Mouse (Mus musculus) right cerebral cortex, adult 2 months (tissue): ENCODE results near the gene Got2.
A peak's percentile ranks its signal among the peaks of the same experiment; 100 is the strongest.

ENCODE experiments used
- DNase-seq, 2 experiments: peaks; one replicate each; pipeline ENCODE4 v3.0.0; 2021 to 2022; ENCODE audit warnings: low spot score in 2 of 2

Gene Got2

DNA sequence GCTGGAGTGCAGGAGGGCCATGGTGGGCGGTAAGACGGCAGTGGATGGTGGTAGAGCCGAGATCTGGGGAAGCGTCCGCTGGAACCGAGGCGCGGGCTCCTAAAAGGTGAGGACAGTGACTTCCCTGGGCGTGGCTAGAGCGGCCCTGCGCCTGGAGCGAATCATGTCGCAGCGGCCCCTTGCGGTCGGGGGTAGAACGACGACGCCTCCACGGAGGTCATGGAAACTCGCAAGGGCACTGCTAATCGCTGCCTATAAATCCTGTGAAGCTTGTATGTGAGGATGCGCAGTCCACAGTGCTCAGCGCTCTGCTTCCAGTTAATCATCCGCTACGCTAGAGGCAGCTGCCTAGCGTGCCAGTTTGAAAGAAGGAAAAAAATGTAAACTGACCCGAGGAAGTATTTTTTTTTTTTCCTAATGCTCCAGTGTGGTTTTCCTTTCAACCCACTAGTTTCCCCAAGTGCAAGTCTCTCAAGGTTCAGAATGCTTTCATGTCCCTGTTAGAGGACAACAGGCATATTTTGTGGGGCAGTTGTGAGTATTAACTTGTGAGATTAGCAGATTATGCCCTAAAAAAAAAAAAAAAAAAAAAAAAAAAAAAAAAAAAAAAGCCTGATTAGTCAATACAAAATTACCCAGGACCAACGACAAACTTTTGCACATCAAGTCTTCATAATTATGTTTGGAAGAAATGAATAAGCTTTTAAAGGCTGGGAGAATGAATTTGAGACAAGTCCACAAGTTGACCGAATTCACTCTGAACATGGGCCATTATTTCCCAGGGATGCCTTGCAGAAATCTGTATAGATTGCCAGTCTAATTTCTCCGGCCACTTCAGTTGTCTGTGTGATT lies at the start of gene Got2:
Got2 (minus strand) TSS at position 263 of the 852 bp plus-strand sequence.
- peak; percentile 87 to 90 for DNase-seq

DNA sequence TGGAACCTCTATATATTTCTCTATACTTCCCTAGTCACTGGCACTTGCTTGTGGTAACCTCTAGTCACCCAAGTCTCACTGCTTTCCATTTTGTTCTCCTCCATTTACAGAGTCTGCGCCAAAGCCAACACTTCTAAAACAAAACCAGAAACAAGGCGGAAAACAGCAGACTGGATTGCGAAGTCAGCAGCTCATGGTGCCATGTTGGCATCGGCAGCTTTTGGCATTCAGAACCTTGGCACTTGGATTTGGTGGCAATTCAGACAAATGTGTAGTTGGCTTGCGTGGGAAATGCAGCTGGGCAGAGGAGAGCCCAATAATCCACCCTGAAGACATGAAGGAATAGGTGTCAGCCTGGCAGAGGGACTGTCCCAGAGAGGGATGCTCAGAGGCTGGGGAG lies 44.5 kb upstream of the Got2 start:
- DNase-seq = no peak

DNA sequence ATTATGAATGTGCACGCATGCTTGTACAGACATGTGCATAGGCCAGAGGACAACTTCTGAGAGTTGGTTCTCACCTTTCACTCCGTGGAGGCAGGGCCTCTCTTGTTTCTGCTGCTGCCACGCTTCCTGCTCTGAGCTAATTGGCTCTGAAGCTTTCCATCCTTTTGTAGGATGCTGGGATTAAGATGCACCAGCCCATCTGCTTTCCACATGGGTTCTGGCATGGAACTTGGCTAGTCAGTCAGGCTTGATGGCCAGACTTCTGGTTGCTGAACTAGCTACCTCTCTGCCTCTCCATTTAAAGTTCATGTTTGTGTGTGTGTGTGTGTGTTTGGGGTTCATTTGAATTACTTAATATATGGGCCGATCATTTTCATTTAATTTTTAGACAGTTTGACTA lies 41.5 kb upstream of the Got2 start:
- no peak for DNase-seq

DNA sequence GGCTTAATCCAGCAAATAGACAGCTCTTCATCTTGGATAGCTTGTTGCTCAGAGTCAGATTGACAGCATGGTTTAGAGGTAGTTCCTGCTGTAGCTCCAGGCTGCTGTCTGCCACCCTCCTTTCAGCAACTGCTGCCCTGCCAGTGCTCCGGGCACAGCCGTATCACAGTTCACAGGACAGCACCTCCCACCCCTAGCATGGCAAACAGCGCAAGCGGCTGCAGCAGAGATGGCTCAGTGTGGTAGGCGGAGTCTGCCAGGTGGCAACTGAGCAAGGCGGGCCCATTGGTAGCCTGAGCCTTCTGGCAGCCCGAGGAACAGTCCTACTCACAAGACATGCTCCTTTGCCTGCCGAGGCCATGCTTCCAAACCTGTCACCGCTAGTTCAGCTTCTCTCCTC lies 27.8 kb upstream of the Got2 start:
- peak in 1 of 2 experiments; percentile 3 for DNase-seq

DNA sequence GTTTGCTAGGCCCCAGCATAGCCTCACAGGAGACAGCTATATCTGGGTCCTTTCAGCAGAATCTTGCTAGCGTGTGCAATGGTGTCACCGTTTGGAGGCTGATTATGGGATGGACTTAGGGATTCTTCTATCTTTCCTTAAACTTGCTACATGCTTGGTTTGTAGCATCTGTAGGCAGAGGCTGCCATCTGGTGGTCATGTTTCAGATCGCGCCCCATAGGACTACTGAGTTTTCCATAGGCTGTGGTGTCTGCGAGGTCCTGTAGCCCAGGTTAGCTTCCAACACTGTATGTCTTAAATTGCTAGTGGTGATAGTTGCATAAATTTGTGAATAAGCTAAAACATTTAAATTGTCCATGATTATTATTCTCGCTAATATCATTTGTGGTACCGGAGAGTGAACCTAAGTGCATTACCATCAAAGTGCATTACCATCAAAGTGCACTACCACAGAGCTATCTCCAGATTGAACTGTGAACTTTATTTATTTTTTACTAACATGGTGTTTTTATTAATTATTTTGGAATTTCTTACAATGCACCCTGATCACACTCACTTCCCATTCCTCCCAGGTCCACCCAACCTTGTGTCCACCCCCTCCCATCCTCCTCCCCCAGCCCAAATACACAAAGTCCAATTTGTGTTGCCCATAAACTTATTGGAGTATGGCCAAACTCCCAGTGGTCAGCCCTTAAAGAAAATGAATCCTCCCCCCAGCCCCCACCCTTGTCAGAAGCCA lies 26.7 kb upstream of the Got2 start:
- peak; percentile 93 for DNase-seq

DNA sequence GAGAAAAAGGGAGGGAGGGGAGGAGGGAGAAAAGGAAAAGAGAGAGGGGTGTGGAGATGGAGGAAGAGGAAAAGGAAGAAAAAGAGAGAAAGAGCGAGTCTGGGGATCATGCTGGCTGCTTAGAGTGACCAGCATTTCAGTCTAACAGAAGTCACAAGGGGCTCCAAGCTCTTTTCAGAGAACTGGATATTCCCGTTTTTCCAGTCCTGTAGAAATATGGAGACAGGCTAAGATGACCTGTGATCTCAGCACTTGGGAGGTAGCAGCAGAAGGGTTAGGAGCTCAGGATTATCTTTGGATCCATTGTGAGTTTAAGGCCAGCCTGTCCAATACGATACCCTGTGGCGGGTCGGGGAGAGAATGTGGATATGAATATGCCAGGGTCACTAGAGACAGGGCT lies 22.9 kb upstream of the Got2 start:
- DNase-seq = no peak

DNA sequence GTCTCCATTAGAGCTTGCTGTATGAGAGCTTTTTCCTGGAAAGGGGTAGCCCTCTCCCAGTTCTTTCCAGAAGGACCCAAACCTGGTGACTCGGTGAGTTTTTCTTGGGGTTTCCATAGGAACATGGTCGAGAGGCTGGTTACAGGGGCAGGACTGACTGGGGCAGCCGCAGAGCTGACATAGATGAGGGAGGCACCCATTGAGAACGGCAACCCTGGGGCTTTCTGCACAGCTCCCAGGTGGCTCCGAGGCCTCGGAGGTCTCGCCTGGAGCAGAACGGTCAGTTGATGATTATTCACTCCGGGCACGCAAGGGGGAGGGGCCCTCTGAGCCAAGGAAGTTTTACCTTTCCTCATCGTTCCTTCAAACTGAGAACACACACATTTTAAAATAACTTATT lies 19.5 kb upstream of the Got2 start:
- DNase-seq = no peak

DNA sequence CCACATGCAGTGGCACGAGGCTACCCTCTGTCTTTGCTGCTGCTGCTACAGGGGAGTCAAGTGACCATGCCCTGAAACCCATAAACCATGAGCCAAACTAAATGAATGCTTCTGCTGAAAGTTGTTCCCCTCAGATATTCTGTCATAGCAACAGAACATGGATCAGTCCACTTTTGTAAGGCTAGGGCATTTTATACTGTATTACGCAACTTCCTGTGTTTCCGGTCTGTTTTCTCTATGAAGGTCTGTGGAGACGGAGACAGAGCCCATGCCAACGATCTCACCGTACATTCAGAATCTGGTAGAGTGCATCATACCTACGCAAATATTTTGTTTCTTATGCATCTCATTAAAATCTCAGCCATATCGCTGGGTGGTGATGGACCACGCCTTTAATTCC lies 18.4 kb upstream of the Got2 start:
- DNase-seq = no peak

DNA sequence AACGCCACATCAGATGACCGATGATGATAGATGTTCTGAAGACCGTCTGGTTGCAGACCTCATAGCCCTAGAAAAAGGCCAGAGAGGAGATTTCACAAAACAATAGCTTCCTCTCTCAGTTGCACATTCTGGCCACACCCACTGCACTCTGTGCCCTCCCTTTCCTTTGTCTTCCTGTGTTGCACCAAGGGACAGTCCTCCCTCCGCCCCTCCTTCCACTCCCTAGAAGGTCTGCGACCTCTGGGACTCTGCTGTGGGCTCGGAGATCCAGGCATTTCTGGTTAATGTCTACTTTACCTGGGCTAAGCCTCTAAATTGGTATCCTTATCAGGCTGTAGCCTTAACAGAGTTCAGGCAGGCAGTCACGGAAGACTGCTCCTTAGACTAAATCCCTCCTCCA lies 13.5 kb upstream of the Got2 start:
- DNase-seq = no peak

DNA sequence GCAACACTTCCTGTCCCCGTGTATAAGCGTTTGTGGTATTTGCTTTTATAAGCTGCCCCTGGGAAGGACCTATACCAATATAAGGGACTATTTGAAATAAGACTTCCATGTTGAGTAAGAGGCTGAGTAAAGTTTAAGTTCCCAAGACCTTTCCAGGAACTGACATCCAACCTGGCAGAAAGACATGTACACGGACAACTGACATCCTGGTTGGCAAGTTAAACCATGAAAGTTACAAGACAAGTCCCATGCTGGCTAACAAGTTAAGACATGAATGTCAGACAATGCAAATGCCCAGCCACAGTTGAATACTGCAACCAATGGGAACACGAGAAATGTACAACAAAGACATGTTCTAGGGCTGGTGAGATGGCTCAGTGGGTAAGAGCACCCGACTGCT lies 5.4 kb upstream of the Got2 start:
- no peak for DNase-seq

DNA sequence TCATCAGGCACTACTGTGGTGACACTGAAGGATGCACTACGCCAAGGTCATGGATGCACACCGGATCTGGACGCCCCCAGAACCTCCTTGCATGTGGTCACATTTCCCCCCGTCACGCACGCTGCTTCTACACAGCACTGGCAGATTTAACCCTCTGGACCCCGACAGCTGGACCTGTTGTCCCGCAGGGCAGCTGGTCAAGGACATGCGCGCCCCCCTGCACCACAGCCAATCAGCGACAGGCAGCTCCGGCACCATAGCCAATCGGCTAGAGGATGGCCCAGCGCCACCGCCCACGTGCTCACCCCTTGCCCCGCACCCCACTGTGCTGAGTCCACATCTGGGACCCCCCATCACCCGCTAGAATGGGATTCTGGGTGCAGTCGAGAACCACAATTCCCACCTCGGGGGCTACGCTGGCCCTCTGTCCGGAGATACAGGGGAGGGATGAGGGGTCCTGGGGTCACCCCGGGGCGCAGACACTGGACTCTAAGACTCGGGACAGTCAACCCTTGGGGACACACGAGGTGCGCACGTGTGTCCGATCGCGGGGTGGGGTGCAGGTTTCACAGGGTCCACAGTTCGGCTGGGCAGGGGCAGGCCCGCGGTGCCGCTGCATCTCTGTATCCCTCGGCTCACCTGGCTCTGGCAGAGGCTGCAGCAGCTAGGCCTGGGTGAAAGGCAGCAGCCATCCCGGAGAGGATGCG lies 616 bp downstream of the Got2 start:
- DNase-seq = peak; percentile 84 to 89

DNA sequence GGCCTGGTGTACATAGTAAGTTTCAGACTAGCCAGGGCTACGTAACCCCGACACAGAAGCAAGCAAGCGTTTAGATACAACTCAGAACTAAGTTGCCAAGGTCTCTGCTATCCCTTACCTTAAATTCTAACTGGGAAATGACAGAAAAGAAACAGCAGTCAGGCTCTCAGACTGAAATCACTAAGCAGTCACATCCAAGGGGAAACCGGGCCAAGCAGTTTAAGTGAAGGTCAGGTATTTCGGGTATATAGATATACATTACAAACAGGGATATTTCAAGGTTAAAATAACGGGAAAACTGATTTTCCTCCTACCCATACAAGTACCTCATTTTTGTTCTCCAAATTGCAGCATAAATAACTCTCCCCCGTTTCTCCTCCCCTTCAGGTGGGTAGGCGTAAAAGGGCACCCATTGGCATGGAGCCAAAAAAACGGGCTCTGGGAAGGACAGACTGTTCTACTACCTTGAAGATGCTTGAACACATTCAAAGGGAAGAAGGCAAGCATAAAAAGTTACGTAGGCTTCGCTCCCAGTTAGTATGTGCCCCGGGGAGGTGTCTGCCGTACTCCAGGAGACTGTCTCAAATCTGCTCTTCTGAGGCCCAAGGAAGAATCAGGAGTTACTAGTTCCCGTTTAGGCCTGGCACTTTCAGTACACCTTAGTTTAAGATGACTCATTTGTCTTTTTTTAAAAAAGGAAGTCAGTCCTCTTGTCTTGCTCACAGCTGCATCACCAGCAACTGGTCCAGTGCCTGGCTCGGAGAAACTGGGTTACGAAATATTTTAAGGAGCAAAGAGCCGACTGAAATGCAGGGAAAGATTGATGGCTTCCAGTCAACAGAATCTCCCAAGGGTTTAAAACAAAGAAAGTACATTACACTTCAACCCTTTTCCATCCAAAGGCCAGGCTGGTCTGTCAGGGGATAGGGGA lies 1.4 kb downstream of the Got2 start:
- DNase-seq = peak; percentile 43 to 55

DNA sequence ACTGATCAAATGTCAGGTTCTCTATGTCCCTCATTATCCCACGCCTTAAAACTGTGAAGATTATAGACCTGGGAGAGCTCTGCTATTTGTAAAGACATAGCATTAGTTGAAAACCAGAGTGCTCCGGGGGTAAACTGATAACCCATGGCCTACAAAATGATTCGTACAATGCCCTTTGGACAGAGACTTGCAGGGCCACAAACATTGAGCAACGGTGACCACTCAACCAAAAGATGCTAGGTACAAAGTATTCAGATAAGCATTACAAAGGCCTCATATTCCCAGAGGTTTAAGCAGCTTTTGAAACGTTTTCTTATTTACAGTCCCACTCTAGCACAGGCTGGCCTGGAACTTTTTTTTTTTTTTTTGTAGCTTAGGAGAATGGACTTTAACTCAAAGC lies 2.4 kb downstream of the Got2 start:
- no peak for DNase-seq

DNA sequence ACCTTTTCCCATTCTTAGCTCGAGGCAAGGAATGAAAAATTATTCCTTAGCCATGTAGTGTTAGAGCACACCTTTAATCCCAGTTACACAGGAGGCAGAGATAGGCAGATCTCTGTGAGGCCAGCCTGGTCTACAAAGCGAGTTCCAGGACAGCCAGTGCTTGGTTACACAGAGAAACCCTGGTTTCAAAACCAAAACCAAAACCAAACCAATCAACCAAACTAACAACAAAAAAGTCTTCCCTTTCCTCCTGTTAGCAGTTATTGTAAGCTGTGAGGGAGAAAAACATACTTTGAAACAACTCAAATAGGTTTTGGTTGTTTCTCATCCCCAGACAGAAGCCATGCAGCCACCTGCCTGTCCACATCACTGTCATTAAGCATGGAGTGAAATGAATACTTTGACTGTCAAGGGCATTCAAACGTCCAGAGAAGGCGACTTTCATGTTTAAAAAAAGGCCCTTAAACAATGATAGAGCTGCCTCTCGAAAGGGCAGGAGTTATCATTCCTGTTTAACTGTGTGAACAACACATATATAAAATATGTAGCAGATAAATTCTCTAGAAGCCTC lies 3.0 kb downstream of the Got2 start:
- DNase-seq = no peak

DNA sequence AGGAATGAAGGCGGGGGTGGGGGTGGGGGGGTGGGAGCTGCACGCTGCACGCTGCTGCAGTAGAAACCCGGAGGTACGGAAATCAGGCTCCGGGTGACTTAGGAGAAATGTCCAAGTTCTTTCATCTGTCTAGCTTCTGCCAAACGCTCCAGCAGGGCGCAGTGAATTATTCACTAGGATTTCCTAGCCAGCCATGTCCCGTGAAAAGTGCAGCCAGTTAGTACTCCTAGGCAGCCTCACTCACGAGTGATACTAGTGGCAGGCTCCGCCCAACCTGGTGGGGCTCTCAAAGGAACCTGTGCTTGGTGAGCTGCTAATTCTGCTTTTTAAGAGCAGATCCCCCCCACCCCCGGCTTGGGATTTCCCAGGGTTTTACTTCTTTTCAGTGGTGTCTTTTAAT lies 3.9 kb downstream of the Got2 start:
- no peak for DNase-seq

DNA sequence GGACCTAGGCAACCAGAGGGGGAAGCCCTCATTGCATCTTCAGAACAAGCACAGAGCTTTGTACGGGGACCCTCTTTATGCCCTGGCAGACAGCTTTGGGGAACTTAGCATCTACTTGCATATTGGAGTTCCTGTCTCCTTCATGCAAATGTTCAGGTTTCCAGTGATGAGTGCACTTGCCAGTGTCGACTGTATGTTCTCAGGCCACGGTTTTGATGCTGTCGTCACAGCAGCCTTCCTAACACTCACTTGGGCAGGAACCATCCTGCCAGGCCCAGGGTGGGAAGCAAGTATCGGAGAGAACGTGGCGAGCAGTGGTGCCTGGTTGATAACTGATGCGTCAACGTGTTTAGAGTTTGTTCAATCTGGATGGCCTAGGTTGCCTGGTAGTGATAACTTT lies 6.2 kb downstream of the Got2 start:
- no peak for DNase-seq

DNA sequence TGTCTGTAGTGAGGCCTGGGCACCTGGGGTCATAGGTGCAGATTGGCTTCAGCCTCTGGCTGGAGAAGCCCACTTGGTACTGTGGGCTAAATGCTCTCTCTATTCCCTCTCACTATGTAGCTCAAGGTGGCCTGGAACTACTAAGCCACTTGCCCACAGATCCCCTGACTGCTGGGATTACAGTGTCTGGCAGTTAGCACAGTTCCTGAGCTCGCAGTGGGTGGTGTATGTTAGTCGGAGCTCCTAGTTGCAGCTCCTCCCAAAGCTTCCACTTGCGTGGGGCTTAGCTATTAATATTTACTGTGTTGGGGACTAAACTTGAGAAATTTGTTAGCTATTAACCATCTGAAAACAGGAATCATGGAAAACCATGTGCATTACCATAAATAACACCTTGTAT lies 6.8 kb downstream of the Got2 start:
- peak; percentile 26 to 45 for DNase-seq

DNA sequence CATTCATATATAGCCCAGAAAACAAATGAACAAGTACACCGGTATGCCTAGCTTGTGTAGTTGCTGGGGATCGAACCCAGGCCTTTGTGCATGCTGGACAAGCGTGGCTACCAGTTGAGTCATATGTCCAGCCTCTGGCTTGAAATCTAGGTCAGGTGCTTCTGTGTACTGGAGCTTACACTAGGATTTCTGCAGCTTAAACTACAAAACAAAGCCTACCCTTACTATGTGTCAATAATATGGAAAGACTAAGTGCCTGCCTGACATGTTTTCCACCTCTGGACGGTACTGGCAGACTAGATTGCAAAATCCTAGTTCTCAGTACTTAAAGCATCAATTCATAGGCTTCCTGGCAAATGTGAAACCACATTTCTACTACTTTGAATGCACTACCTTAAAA lies 8.5 kb downstream of the Got2 start:
- DNase-seq = no peak

DNA sequence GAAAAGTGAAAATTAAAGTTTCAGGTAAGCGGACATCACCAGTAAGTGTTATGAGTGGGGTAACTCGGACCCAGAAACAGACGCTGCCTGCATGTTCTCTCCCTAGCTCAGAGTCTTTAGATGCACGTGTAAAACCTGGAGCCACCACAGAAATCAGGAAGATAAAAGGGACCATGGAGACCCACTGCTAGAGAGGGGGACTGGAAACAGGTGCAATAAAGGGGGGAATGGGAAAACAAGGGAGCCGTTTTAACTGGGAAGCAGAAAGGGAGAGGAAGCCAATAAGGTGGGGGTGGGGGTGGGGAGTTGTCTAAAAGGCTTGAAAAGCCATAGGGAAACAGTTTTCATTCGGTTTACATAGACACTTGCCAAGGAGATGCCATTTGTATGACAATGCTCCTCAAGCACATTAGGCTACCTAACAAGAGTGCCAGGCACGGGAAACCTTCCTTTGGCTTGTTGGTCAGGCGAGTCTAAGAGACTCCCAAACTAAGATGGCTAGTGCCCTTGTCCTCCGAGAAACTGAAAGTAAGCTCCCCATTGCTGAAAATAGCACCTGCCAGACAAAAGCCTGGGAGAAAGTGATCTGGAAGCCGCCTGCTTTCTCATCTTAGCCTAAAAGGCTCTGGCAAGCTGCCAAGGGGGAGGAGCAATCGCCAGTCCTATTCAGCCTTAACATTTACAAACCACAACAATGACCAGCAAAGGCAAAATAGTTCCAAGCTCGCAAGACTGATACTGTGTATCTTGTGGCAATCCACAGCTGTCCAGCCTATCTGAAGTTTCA lies 10.0 kb downstream of the Got2 start:
- peak in 1 of 2 experiments; percentile 35 for DNase-seq

DNA sequence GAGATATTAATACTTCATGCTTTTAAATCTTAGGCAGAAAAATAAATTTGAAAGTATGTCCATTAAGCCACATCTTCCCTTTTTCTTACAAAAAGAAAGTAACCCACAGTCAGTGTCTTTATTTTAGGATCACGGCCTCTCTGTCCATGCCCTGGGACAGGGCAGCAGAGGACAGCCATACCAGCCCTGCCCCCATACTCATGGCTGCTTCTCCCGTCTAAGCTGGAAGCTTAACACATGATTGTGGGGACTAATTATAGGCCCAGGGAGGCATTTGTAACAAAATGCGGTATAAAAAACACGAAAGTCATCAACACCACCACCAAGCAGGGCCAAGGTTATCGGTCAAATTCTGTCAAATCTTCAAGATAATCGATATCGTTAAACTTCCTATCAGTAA lies 13.1 kb downstream of the Got2 start:
- no peak for DNase-seq
